Mouse (Mus musculus) forebrain, postnatal 0 days (tissue): ENCODE data around the gene Kat2a. TPM values are rescaled to one million over a fixed set of nuclear protein-coding genes. Genes with fewer than 3 reads are reported as not detected.

Experiments
- ATAC-seq: fragments of 200-750 bp; cut with Nextera tagmentation; 2 replicates; pipeline ENCODE4 v1.8.0; 2017; ENCODE audit warnings: mild to moderate bottlenecking, moderate library complexity
- DNase-seq: peaks from one replicate; pipeline ENCODE4 v3.0.0-alpha.2; 2015
- H3K27ac ChIP-seq: fragments of 300-500 bp; sonication (generic); 2 replicates; pipeline ENCODE4 v1.5.1; 2014; ENCODE audit warnings: low read depth, mild to moderate bottlenecking, antibody characterized with exemption, low read length, moderate library complexity, mixed read lengths
- H3K27me3 ChIP-seq: fragments of 300-500 bp; sonication (generic); 2 replicates; pipeline ENCODE4 v1.6.1; 2014; ENCODE audit warnings: mild to moderate bottlenecking, low read length, mixed read lengths; ENCODE audit not compliant: insufficient read depth
- H3K36me3 ChIP-seq: fragments of 300-500 bp; sonication (generic); 2 replicates; pipeline ENCODE4 v1.6.1; 2014; ENCODE audit warnings: mild to moderate bottlenecking, moderate library complexity; ENCODE audit not compliant: insufficient read depth
- H3K4me1 ChIP-seq: fragments of 300-500 bp; sonication (generic); 2 replicates; pipeline ENCODE4 v1.6.1; 2014; ENCODE audit warnings: antibody characterized with exemption; ENCODE audit not compliant: insufficient read depth
- H3K4me2 ChIP-seq: fragments of 300-500 bp; sonication (generic); 2 replicates; pipeline ENCODE4 v1.6.1; 2014; ENCODE audit warnings: low read depth, mild to moderate bottlenecking, moderate library complexity
- H3K4me3 ChIP-seq: fragments of 300-500 bp; sonication (generic); 2 replicates; pipeline ENCODE4 v1.5.1; 2014; ENCODE audit warnings: low read depth, low read length, mixed read lengths
- H3K9ac ChIP-seq: fragments of 300-500 bp; sonication (generic); 2 replicates; pipeline ENCODE4 v1.6.1; 2014; ENCODE audit warnings: mild to moderate bottlenecking
- H3K9me3 ChIP-seq: fragments of 300-500 bp; sonication (generic); 2 replicates; pipeline ENCODE4 v1.6.1; 2016; ENCODE audit warnings: low read length
- CTCF ChIP-seq: sonication (generic); IDR thresholded peaks from 2 replicates; pipeline ENCODE4 v1.5.1; 2016; ENCODE audit warnings: antibody characterized with exemption, control low read depth, low read depth
- WGBS: fragments of 180-500 bp; shearing (Covaris S2); extraction: QIAGEN DNeasy Blood & Tissue Kit; methylation state at CpG from one replicate; pipeline ENCODE4 v1.1.7; 2014; 5-methylcytosine and 5-hydroxymethylcytosine counted together
- polyA plus RNA-seq: library from polyadenylated mRNA; unstranded; fragments of >200 nt; fragmentation: Nextera tagmentation; extraction: Ambion mirVana; gene quantifications from 2 replicates; pipeline ENCODE4 v1.2.1, GENCODE M21; 2015
- total RNA-seq: library from RNA; depleted of rRNA; stranded (reverse); fragments of >200 nt; gene quantifications from 2 replicates; pipeline ENCODE4 v1.2.3, GENCODE M21; 2014

Gene Kat2a
- total and polyA plus RNA-seq, 2 experiments from 2014 or later, result 42.8 to 67.0 TPM

DNA sequence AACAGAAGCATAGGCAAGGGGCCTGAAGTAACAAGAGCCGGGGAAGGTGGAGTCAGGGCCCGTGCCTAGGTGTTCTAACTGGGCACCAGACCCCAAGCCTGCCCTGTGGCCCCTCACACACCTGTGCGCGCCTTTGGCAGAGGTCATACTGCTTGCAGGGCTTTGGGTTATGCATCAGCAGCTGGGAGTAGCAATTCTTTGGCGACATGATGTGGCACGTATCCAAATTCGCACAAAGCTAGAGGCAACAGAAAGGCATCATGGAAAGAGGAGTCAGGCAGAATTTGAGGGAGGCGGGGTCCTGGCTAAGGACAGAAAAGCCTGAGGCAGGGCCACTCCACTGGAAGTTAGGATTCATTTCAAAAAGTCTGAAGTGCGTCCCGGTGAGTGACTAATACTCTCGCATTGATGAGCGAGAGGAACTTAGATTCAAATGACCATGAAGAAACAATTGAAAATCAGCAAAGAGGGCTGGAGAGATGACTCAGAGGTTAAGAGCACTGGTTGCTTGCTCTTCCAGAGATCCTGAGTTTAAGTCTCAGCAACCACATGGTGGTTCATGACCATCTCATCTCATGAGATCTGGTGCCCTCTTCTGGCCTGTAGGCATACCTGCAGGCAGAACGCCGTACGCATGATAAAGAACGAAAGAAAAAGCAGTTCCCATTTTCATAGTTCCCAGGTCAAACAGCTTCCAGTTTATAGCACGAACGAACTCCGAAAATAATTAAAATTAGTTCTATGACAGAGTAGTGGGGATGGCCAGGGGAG, 10.0 kb downstream of the Kat2a start:
- Histone ChIP-seq H3K4me2 (peak overlapping the region; percentile 16; the same call in 1 of the 2 replicates), H3K4me3 (no peak overlapping the region), H3K36me3 (peaks cover 27% of the 10 kb centered on the region), H3K9me3 (no peaks in the 10 kb centered on the region), H3K4me1 (no peaks in the 10 kb centered on the region), H3K27me3 (no peaks in the 10 kb centered on the region), H3K9ac (no peak overlapping the region), H3K27ac (no peak overlapping the region)
- DNase-seq, result peak; percentile 89
- TF ChIP-seq CTCF, result peak; percentile 96
- 33% methylated on average over 19 of the region's 19 CpGs for WGBS
- ATAC-seq, result peak; percentile 75

DNA sequence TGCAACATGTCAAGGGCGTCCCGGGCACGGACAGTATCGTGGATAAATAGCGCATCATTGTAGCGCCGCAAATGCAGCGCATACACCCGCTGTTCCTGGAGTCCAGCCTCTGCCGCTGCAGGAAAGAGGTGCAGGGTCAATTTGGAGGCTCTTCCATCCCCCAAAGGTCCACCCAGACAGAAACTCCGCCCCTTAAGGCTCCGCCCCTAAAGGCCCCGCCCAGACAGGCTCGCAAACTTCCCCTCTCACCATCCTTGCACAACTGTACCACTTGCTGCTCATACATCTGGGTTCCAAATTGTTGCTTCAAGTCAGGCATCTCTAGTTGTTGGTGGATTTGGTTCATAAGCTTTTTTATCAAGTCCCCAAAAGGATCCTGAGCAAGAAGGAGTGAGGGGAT, 11.0 kb downstream of the Kat2a start:
- Histone ChIP-seq H3K9me3 (no peaks in the 10 kb centered on the region), H3K27me3 (no peaks in the 10 kb centered on the region), H3K4me2 (no peak overlapping the region; the same call in 1 of the 2 replicates), H3K27ac (no peak overlapping the region), H3K9ac (no peak overlapping the region), H3K36me3 (peaks cover 18% of the 10 kb centered on the region), H3K4me1 (no peaks in the 10 kb centered on the region), H3K4me3 (no peak overlapping the region)
- no peak for DNase-seq
- WGBS, result 6% methylated on average over 14 of the region's 14 CpGs
- no peak for TF ChIP-seq CTCF
- no peak for ATAC-seq

- ATAC-seq, result no peak
- no peak overlapping the region for H3K4me3 ChIP-seq
- TF ChIP-seq CTCF, result no peak
Measured at GRCm38 (mm10) chr11:100700710-100701109, 11.6 kb downstream of the Kat2a start.

DNA sequence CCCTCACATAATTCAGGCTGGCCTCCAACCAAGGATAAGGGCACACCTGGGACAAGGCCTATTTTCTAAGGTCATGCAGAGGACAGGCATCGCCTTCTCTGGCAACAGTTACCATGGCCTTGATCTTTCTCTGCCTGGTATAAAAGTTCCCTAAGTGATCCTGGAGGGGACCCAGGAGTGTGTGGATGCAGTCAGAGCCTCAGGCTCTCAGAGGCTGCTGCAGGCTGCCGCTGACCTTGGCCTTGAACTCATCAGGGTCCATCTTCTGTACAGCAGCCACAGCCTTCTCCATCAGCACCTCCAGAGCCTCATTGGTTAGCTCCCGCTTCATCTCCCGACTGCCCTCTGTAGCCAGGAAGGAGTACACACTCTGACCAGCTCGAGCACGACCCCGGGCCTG, 14.3 kb downstream of the Kat2a start:
- H3K4me3 ChIP-seq, result no peak overlapping the region
- ATAC-seq, result no peak
- no peaks in the 10 kb centered on the region; the same call in 1 of the 2 replicates for H3K27me3 ChIP-seq
- 77% methylated on average over 7 of the region's 7 CpGs for WGBS
- DNase-seq, result no peak
- H3K9ac ChIP-seq, result no peak overlapping the region
- no peak overlapping the region for H3K4me2 ChIP-seq
- no peak overlapping the region for H3K27ac ChIP-seq
- no peak for TF ChIP-seq CTCF
- H3K4me1 ChIP-seq, result no peaks in the 10 kb centered on the region
- no peaks in the 10 kb centered on the region for H3K36me3 ChIP-seq
- no peaks in the 10 kb centered on the region for H3K9me3 ChIP-seq

More at GRCm38 (mm10) chr11:100700710-100701109, 11.6 kb downstream of the Kat2a start:
- H3K27me3 ChIP-seq, result no peaks in the 10 kb centered on the region
- no peak for DNase-seq
- no peak overlapping the region for H3K9ac ChIP-seq
- 72% methylated on average over 3 of the region's 3 CpGs for WGBS
- H3K36me3 ChIP-seq, result peaks cover 12% of the 10 kb centered on the region
- H3K4me1 ChIP-seq, result no peaks in the 10 kb centered on the region
- no peaks in the 10 kb centered on the region for H3K9me3 ChIP-seq
- H3K27ac ChIP-seq, result no peak overlapping the region
- H3K4me2 ChIP-seq, result no peak overlapping the region

DNA sequence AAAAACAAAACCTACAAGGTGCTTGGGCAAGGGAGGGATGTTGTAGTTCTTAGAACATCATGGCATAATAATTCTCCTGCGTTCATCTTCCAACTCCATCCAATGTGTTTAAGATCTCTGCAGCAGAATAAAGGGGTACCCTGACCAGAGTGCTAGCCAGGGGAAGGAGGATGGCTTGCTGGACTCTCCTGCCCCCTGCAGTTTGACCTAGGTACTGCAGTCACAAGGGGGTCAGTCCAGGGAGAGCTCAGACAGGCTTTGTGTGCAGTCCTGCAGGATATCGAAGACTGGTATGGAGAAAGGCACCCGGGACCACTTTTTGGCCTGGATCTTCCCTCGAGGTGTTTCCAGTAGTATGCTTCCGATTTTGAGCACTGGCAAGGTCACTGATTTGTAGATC, 17.3 kb downstream of the Kat2a start:
- TF ChIP-seq CTCF, result peak; percentile 89
- WGBS, result 32% methylated on average over 5 of the region's 5 CpGs
- Histone ChIP-seq H3K4me1 (no peaks in the 10 kb centered on the region), H3K27ac (no peak overlapping the region), H3K9me3 (no peaks in the 10 kb centered on the region), H3K4me3 (no peak overlapping the region), H3K36me3 (no peaks in the 10 kb centered on the region), H3K4me2 (no peak overlapping the region), H3K9ac (no peak overlapping the region), H3K27me3 (peaks cover 3% of the 10 kb centered on the region)
- peak; percentile 51; the same call in 1 of the 2 replicates for ATAC-seq
- DNase-seq, result peak; percentile 63

GRCm38 (mm10) chr11:100693154-100693553, 19.1 kb downstream of the Kat2a start:
- Histone ChIP-seq H3K27me3 (peaks cover 3% of the 10 kb centered on the region), H3K9me3 (no peaks in the 10 kb centered on the region), H3K36me3 (no peaks in the 10 kb centered on the region), H3K9ac (no peak overlapping the region), H3K4me1 (no peaks in the 10 kb centered on the region), H3K4me2 (no peak overlapping the region), H3K4me3 (no peak overlapping the region), H3K27ac (no peak overlapping the region)
- TF ChIP-seq CTCF, result no peak
- ATAC-seq (no peak), DNase-seq (no peak)
- WGBS, result 30% methylated on average over 5 of the region's 5 CpGs

DNA sequence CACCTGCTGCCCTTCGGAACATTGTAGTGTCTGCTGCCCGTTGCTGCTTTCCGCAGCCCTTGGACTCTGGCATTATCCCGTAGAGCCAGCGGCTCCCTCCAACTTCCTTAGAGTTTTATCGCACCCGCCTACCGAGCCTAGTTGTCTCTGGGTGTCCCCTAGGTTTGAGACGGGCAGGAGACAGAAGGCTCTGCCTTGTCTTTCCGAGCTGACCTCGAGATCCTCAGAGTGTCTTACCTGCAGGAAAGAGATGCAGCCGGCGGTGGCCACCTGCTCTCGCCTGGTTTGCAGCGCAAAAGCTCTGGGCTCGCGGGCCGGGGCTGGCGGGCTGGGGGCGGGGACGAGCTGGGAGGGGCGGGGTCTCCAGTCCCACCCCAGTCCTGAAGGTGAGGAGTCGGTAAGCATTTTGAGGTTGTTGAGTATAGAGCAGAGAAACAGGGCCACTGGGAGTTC, 20.1 kb downstream of the Kat2a start, which contains the start of gene Zfp385c:
Gene Zfp385c, minus strand, starts transcription at position 292 of the 453 bp plus-strand sequence.
- Histone ChIP-seq H3K9me3 (no peaks in the 10 kb centered on the region), H3K9ac (no peak within 1 kb of the TSS), H3K36me3 (no peaks in the 10 kb centered on the region), H3K27ac (no peak within 1 kb of the TSS), H3K4me3 (peak within 1 kb of the TSS; percentile 1; the same call in 1 of the 2 replicates), H3K4me1 (no peaks in the 10 kb centered on the region), H3K4me2 (peak within 1 kb of the TSS; percentile 47), H3K27me3 (peaks cover 3% of the 10 kb centered on the region)
- WGBS, result 2% methylated on average over 23 of the region's 23 CpGs
- TF ChIP-seq CTCF, result no peak
- ATAC-seq (no peak), DNase-seq (no peak)
